ENCODE assay signal across 32 mouse cellular contexts in genomic region chr16:17757756-17758155, GRCm38 (mm10).
"Had no signal": no experiment of that assay in that cellular context is flagged by ENCODE, and none has a peak within 500 bp of the region (broad histone marks: within the 10 kb centered on the region; RNA-seq: fewer than 3 reads in every experiment).

No protein-coding gene starts in this region.

- H3K27me3 ChIP-seq: limb, embryonic 13.5 days; limb, embryonic 15.5 days; lung, embryonic 15.5 days; midbrain, embryonic 15.5 days had no signal

- H3K4me3 ChIP-seq: limb, embryonic 10.5 days; limb, embryonic 12.5 days; limb, embryonic 13.5 days; limb, embryonic 15.5 days; liver, embryonic 12.5 days; liver, embryonic 13.5 days; liver, embryonic 15.5 days; lung, embryonic 15.5 days; megakaryocyte, embryonic 14.5 days; midbrain, embryonic 10.5 days; midbrain, embryonic 12.5 days; midbrain, embryonic 13.5 days; midbrain, embryonic 15.5 days; neural tube, embryonic 12.5 days; neural tube, embryonic 13.5 days had no signal

- DNase-seq: left cerebral cortex, postnatal 4 days; liver; liver, embryonic 13.5 days; liver, postnatal 0 days; lung, adult 18-20 months; lung, adult 2 months; lung, embryonic 14.5 days; lung, postnatal 10 days; lung, postnatal 14 days; lung, postnatal 36 days; lung, postnatal 4 days; midbrain, embryonic 14.5 days had no signal

- H3K4me2 ChIP-seq: limb, embryonic 12.5 days; limb, embryonic 15.5 days; liver, embryonic 11.5 days; liver, embryonic 12.5 days; liver, embryonic 13.5 days; lung, embryonic 14.5 days; lung, embryonic 15.5 days; midbrain, embryonic 11.5 days; midbrain, embryonic 12.5 days; midbrain, embryonic 13.5 days; midbrain, embryonic 15.5 days; neural tube, embryonic 12.5 days; neural tube, embryonic 13.5 days had no signal

- H3K27ac ChIP-seq: limb, embryonic 10.5 days; limb, embryonic 12.5 days; limb, embryonic 13.5 days; limb, embryonic 15.5 days; liver, embryonic 12.5 days; liver, embryonic 13.5 days; liver, embryonic 14.5 days; liver, embryonic 15.5 days; lung, embryonic 15.5 days; macrophage; midbrain, embryonic 10.5 days; midbrain, embryonic 12.5 days; midbrain, embryonic 13.5 days; midbrain, embryonic 15.5 days; neural tube, embryonic 12.5 days; neural tube, embryonic 13.5 days had no signal

- H3K36me3 ChIP-seq: limb, embryonic 15.5 days; liver, embryonic 12.5 days; liver, embryonic 13.5 days; liver, embryonic 15.5 days; lung, embryonic 15.5 days; midbrain, embryonic 12.5 days; midbrain, embryonic 15.5 days had no signal

- H3K9ac ChIP-seq: limb, embryonic 12.5 days; limb, embryonic 13.5 days; limb, embryonic 15.5 days; liver, embryonic 12.5 days; liver, embryonic 13.5 days; liver, embryonic 14.5 days; liver, embryonic 15.5 days; liver, postnatal 0 days; lung, embryonic 14.5 days; lung, embryonic 15.5 days; midbrain, embryonic 12.5 days; midbrain, embryonic 13.5 days; midbrain, embryonic 15.5 days; neural tube, embryonic 12.5 days; neural tube, embryonic 13.5 days had no signal

- H3K9me3 ChIP-seq: limb, embryonic 10.5 days; limb, embryonic 12.5 days; limb, embryonic 13.5 days; limb, embryonic 15.5 days; liver, embryonic 12.5 days; liver, embryonic 13.5 days; liver, embryonic 15.5 days; lung, embryonic 15.5 days; megakaryocyte, embryonic 14.5 days; midbrain, embryonic 10.5 days; midbrain, embryonic 12.5 days; midbrain, embryonic 13.5 days; midbrain, embryonic 15.5 days; neural tube, embryonic 12.5 days; neural tube, embryonic 13.5 days had no signal

- ATAC-seq: liver, embryonic 12.5 days; liver, postnatal 0 days; lung, postnatal 0 days; midbrain, embryonic 13.5 days; midbrain, embryonic 15.5 days; midbrain, embryonic 16.5 days had no signal
